Mouse (Mus musculus) ES-CJ7 (cell line): ENCODE data around the gene Matk.

Experiments
- DNase-seq: peaks from one replicate; pipeline ENCODE4 v3.0.0; 2011; ENCODE audit warnings: low read depth, low spot score

Gene Matk

GRCm38 (mm10) chr10:81302781-81303218, 50.1 kb downstream of the Matk start:
- no peak for DNase-seq

- no peak for DNase-seq
These were observed 50.5 kb downstream of the Matk start for GRCm38 (mm10) chr10:81303258-81303657.

- no peak for DNase-seq
These were observed 51.0 kb downstream of the Matk start for GRCm38 (mm10) chr10:81303761-81304160.

- peak; percentile 69 for DNase-seq
These were observed 52.0 kb downstream of the Matk start for GRCm38 (mm10) chr10:81304597-81305238.

GRCm38 (mm10) chr10:81305663-81306062, 52.9 kb downstream of the Matk start:
- no peak for DNase-seq

- DNase-seq, result no peak
These were observed 53.5 kb downstream of the Matk start for GRCm38 (mm10) chr10:81306173-81306668.

- DNase-seq, result no peak
These were observed 54.3 kb downstream of the Matk start for GRCm38 (mm10) chr10:81306837-81307682.

GRCm38 (mm10) chr10:81309571-81309970, 56.8 kb downstream of the Matk start:
- no peak for DNase-seq
